Mouse (Mus musculus) CH12.LX (cell line): ENCODE results near the gene Ap4s1. TPM values are rescaled to one million over a fixed set of nuclear protein-coding genes. Genes with fewer than 3 reads are reported as not detected.

Experiments
- DNase-seq: peaks from one replicate; pipeline ENCODE4 v3.0.0-alpha.2; 2013; ENCODE audit errors: extremely low read depth
- H3K27ac ChIP-seq: 2 replicates; pipeline ENCODE4 v1.5.1; 2012; ENCODE audit warnings: low read depth, mild to moderate bottlenecking, control low read depth, moderate library complexity; ENCODE audit not compliant: insufficient read depth
- H3K27me3 ChIP-seq: replicated peaks from 2 replicates; pipeline ENCODE3; 2012; ENCODE audit warnings: inconsistent platforms
- H3K36me3 ChIP-seq, 2 experiments: replicated peaks in 1 of 2; 2 replicates each; pipeline versions ENCODE3 to v1.6.1; 2012; ENCODE audit warnings: inconsistent platforms in 1 of 2, low read length in 1 of 2, mild to moderate bottlenecking in 1 of 2, mixed read lengths in 1 of 2, moderate library complexity in 1 of 2; ENCODE audit not compliant: control insufficient read depth in 1 of 2, insufficient read depth in 1 of 2
- H3K4me1 ChIP-seq, 2 experiments: 2 replicates each; pipeline ENCODE4 v1.6.1; 2012; ENCODE audit warnings: inconsistent platforms in 1 of 2, moderate library complexity in 1 of 2; ENCODE audit not compliant: insufficient read depth in 2 of 2, control insufficient read depth in 1 of 2
- H3K4me2 ChIP-seq: 2 replicates; pipeline ENCODE4 v1.6.1; 2012; ENCODE audit warnings: low read depth, mild to moderate bottlenecking, control low read depth; ENCODE audit not compliant: poor library complexity, insufficient read depth, severe bottlenecking
- H3K4me3 ChIP-seq, 3 experiments: fragments of 150-350 bp in 1 of 3; sonication (generic) in 1 of 3; replicated peaks in 1 of 3; 2 replicates each; pipeline versions ENCODE3 to v1.5.1; 2011 to 2012; ENCODE audit warnings: low read depth in 2 of 3, low read length in 2 of 3, mild to moderate bottlenecking in 2 of 3, moderate library complexity in 2 of 3, control low read depth in 1 of 3, improper control_type of control experiment in 1 of 3, inconsistent platforms in 1 of 3, mixed read lengths in 1 of 3; ENCODE audit not compliant: poor library complexity in 1 of 3
- H3K79me2 ChIP-seq: replicated peaks from 2 replicates; pipeline ENCODE4 v1.6.1; 2012; ENCODE audit warnings: mild to moderate bottlenecking, moderate library complexity; ENCODE audit not compliant: control insufficient read depth, poor library complexity, insufficient read depth, severe bottlenecking; ENCODE audit errors: extremely low read depth
- H3K9ac ChIP-seq: 2 replicates; pipeline ENCODE4 v1.6.1; 2012; ENCODE audit warnings: low read depth, mild to moderate bottlenecking, control low read depth, moderate library complexity; ENCODE audit not compliant: insufficient read depth
- H3K9me3 ChIP-seq: replicated peaks from 2 replicates; pipeline ENCODE3; 2012; ENCODE audit warnings: low read length, inconsistent platforms, mixed read lengths
- BHLHE40 ChIP-seq: IDR thresholded peaks from 2 replicates; pipeline ENCODE4 v1.6.1; 2011; ENCODE audit warnings: mild to moderate bottlenecking, low read depth, low read length, improper control_type of control experiment
- CTCF ChIP-seq, 2 experiments: IDR thresholded peaks in 1 of 2; conservative IDR thresholded peaks in 1 of 2; 2 replicates each; pipeline ENCODE4 v1.5.1; 2011 to 2012; ENCODE audit warnings: low read depth in 2 of 2, low read length in 2 of 2, improper control_type of control experiment in 1 of 2, inconsistent platforms in 1 of 2, mild to moderate bottlenecking in 1 of 2, moderate library complexity in 1 of 2
- E2F4 ChIP-seq: IDR thresholded peaks from 2 replicates; pipeline ENCODE4 v1.6.1; 2011; ENCODE audit warnings: low read depth, low read length, improper control_type of control experiment; ENCODE audit not compliant: insufficient replicate concordance
- ELF1 ChIP-seq: IDR thresholded peaks from 2 replicates; pipeline ENCODE4 v1.6.1; 2014; ENCODE audit warnings: low read depth, mild to moderate bottlenecking, inconsistent platforms, low read length, improper control_type of control experiment
- EP300 ChIP-seq: IDR thresholded peaks from 2 replicates; pipeline ENCODE4 v1.6.1; 2011; ENCODE audit warnings: low read length, improper control_type of control experiment
- ETS1 ChIP-seq: conservative IDR thresholded peaks from 2 replicates; pipeline ENCODE4 v1.6.1; 2012; ENCODE audit warnings: low read depth, mild to moderate bottlenecking, inconsistent platforms, low read length, improper control_type of control experiment, moderate library complexity
- IRF4 ChIP-seq: IDR thresholded peaks from 2 replicates; pipeline ENCODE4 v1.6.1; 2014; ENCODE audit warnings: low read depth, mild to moderate bottlenecking, inconsistent platforms, low read length, improper control_type of control experiment
- JUN ChIP-seq: IDR thresholded peaks from 2 replicates; pipeline ENCODE4 v1.6.1; 2011; ENCODE audit warnings: low read depth, mild to moderate bottlenecking, low read length, improper control_type of control experiment, moderate library complexity; ENCODE audit not compliant: insufficient read depth
- JUND ChIP-seq: conservative IDR thresholded peaks from 2 replicates; pipeline ENCODE4 v1.6.1; 2011; ENCODE audit warnings: low read depth, low read length, improper control_type of control experiment
- KAT2A ChIP-seq: IDR thresholded peaks from 2 replicates; pipeline ENCODE4 v1.6.1; 2012; ENCODE audit warnings: low read length, improper control_type of control experiment, inconsistent platforms; ENCODE audit not compliant: insufficient replicate concordance
- MAFK ChIP-seq: IDR thresholded peaks from 2 replicates; pipeline ENCODE4 v1.6.1; 2011; ENCODE audit warnings: low read length, improper control_type of control experiment; ENCODE audit not compliant: insufficient replicate concordance
- MAX ChIP-seq: IDR thresholded peaks from 2 replicates; pipeline ENCODE4 v1.6.1; 2011; ENCODE audit warnings: low read length, improper control_type of control experiment
- MAZ ChIP-seq: IDR thresholded peaks from 2 replicates; pipeline ENCODE4 v1.6.1; 2012; ENCODE audit warnings: low read depth, mild to moderate bottlenecking, inconsistent platforms, low read length, improper control_type of control experiment, moderate library complexity
- MEF2A ChIP-seq: IDR thresholded peaks from 2 replicates; pipeline ENCODE4 v1.6.1; 2014; ENCODE audit warnings: low read depth, mild to moderate bottlenecking, inconsistent platforms, low read length, improper control_type of control experiment, borderline replicate concordance
- MXI1 ChIP-seq: IDR thresholded peaks from 2 replicates; pipeline ENCODE4 v1.6.1; 2011; ENCODE audit warnings: mild to moderate bottlenecking, low read depth, low read length, improper control_type of control experiment
- NELFE ChIP-seq: IDR thresholded peaks from 2 replicates; pipeline ENCODE4 v1.6.1; 2011; ENCODE audit warnings: low read depth, low read length, improper control_type of control experiment
- NRF1 ChIP-seq: IDR thresholded peaks from 2 replicates; pipeline ENCODE4 v1.6.1; 2014; ENCODE audit warnings: low read depth, mild to moderate bottlenecking, inconsistent platforms, low read length, improper control_type of control experiment, moderate library complexity
- PAX5 ChIP-seq: IDR thresholded peaks from 2 replicates; pipeline ENCODE4 v1.6.1; 2012; ENCODE audit warnings: low read length, inconsistent platforms, mixed read lengths
- POLR2A ChIP-seq: IDR thresholded peaks from 2 replicates; pipeline ENCODE4 v1.6.1; 2011; ENCODE audit warnings: low read depth, mild to moderate bottlenecking, improper control_type of control experiment, low read length
- POLR2AphosphoS2 ChIP-seq: IDR thresholded peaks from 2 replicates; pipeline ENCODE4 v1.6.1; 2011; ENCODE audit warnings: low read depth, low read length, improper control_type of control experiment
- RAD21 ChIP-seq: IDR thresholded peaks from 2 replicates; pipeline ENCODE4 v1.6.1; 2011; ENCODE audit warnings: low read depth, mild to moderate bottlenecking, low read length, improper control_type of control experiment, moderate library complexity
- RCOR1 ChIP-seq: conservative IDR thresholded peaks from 2 replicates; pipeline ENCODE4 v1.6.1; 2012; ENCODE audit warnings: low read depth, mild to moderate bottlenecking, inconsistent platforms, low read length, improper control_type of control experiment
- SIN3A ChIP-seq: IDR thresholded peaks from 2 replicates; pipeline ENCODE4 v1.6.1; 2012; ENCODE audit warnings: low read length, improper control_type of control experiment, inconsistent platforms
- SMC3 ChIP-seq: IDR thresholded peaks from 2 replicates; pipeline ENCODE4 v1.6.1; 2011; ENCODE audit warnings: low read depth, low read length, improper control_type of control experiment
- UBTF ChIP-seq: IDR thresholded peaks from 2 replicates; pipeline ENCODE4 v1.6.1; 2012; ENCODE audit warnings: low read depth, mild to moderate bottlenecking, inconsistent platforms, low read length, improper control_type of control experiment, moderate library complexity
- USF1 ChIP-seq: IDR thresholded peaks from 2 replicates; pipeline ENCODE4 v1.6.1; 2014; ENCODE audit warnings: low read depth, mild to moderate bottlenecking, inconsistent platforms, low read length, improper control_type of control experiment
- USF2 ChIP-seq: conservative IDR thresholded peaks from 2 replicates; pipeline ENCODE4 v1.6.1; 2011; ENCODE audit warnings: low read depth, low read length, improper control_type of control experiment
- ZC3H11A ChIP-seq: IDR thresholded peaks from 2 replicates; pipeline ENCODE4 v1.6.1; 2012; ENCODE audit warnings: low read depth, mild to moderate bottlenecking, inconsistent platforms, low read length, improper control_type of control experiment
- ZKSCAN1 ChIP-seq: IDR thresholded peaks from 2 replicates; pipeline ENCODE4 v1.6.1; 2012; ENCODE audit warnings: low read depth, inconsistent platforms, low read length, improper control_type of control experiment, borderline replicate concordance
- dilution Hi-C: fragments of 300-500 bp; cut with MboI; formaldehyde crosslinking; loops from 2 replicates; pipeline ENCODE4 v1.14.3; 2020; ENCODE audit warnings: low sequenced_read_pairs; ENCODE audit not compliant: extremely low pct_unique_long_range_greater_than_20kb, extremely low pct_ligation_motif_present
- in situ Hi-C: fragments of 300-500 bp; cut with MboI; formaldehyde crosslinking; loops from 3 replicates; pipeline ENCODE4 v1.14.3; 2019; ENCODE audit warnings: low sequenced_read_pairs, low pct_ligation_motif_present, low pct_unique_long_range_greater_than_20kb, mixed read lengths
- polyA plus RNA-seq: library from polyadenylated mRNA; unstranded; fragments of >175 nt; gene quantifications from 2 replicates; pipeline ENCODE4 v1.2.1, GENCODE M21; 2012; ENCODE audit warnings: low read depth; ENCODE audit not compliant: insufficient read length
- total RNA-seq, 2 experiments: library from RNA; depleted of rRNA; stranded (reverse); fragments of 300-350 nt in 1 of 2; fragments of >200 nt in 1 of 2; gene quantifications; 2 replicates each; pipeline ENCODE4 v1.2.3; 2012 to 2014

The Ap4s1 gene
- total and polyA plus RNA-seq, 3 experiments = 11.0 to 32.4 (median 20.5) TPM

GRCm38 (mm10) chr12:51696157-51696556, 5.3 kb downstream of the Ap4s1 start:
- no peak overlapping the region for H3K27ac ChIP-seq
- no peaks in the 10 kb centered on the region for H3K9me3 ChIP-seq
- DNase-seq = no peak
- no peak overlapping the region for H3K4me2 ChIP-seq
- no peak overlapping the region for H3K4me3 ChIP-seq
- H3K36me3 ChIP-seq = no peaks in the 10 kb centered on the region
- H3K79me2 ChIP-seq = 0 out of 2 replicates have a peak, but pooled peaks cover 2% of the 10 kb centered on the region
- in situ Hi-C loops (no loop called here), dilution Hi-C loops (no loop called here)
- no peaks in the 10 kb centered on the region for H3K27me3 ChIP-seq
- no peak overlapping the region for H3K9ac ChIP-seq
- no peak for TF ChIP-seq SIN3A
- TF ChIP-seq BHLHE40 = no peak
- TF ChIP-seq ZKSCAN1 = no peak
- no peak for TF ChIP-seq IRF4
- no peak for TF ChIP-seq RCOR1
- no peak for TF ChIP-seq EP300
- no peak for TF ChIP-seq MAFK
- TF ChIP-seq NELFE = no peak
- no peak for TF ChIP-seq MEF2A
- TF ChIP-seq E2F4 = no peak
- no peak for TF ChIP-seq USF1
- no peak for TF ChIP-seq POLR2A
- no peak for TF ChIP-seq JUND
- no peak for TF ChIP-seq CTCF (conservative IDR thresholded peaks at IDR 0.05 in 1 of 2, IDR thresholded peaks at IDR 0.05 in 1 of 2; ENCODE audit: low read depth in 2 of 2, low read length in 2 of 2)
- no peak for TF ChIP-seq ZC3H11A
- no peak for TF ChIP-seq SMC3
- TF ChIP-seq ELF1 = no peak
- TF ChIP-seq RAD21 = no peak
- TF ChIP-seq ETS1 = no peak
- TF ChIP-seq MAZ = no peak
- peaks cover 0 to 14% of the 10 kb centered on the region in 2 experiments; a peak in 2 of 4 replicates for H3K4me1 ChIP-seq

- H3K27ac ChIP-seq = no peak overlapping the region
- peaks cover 2 to 13% of the 10 kb centered on the region in 2 experiments; a peak in 2 of 4 replicates for H3K4me1 ChIP-seq
These were observed 9.0 kb downstream of the Ap4s1 start for GRCm38 (mm10) chr12:51699623-51700393.

More at GRCm38 (mm10) chr12:51699623-51700393, 9.0 kb downstream of the Ap4s1 start:
- dilution Hi-C loops (no loop called here), in situ Hi-C loops (no loop called here)
- Histone ChIP-seq H3K27me3 (no peaks in the 10 kb centered on the region), H3K9me3 (peaks cover 4% of the 10 kb centered on the region), H3K9ac (no peak overlapping the region), H3K4me3 (no peak overlapping the region), H3K36me3 (no peaks in the 10 kb centered on the region), H3K4me2 (no peak overlapping the region), H3K79me2 (no peaks in the 10 kb centered on the region)
- no peak for TF ChIP-seq USF2
- no peak for TF ChIP-seq MEF2A
- no peak for TF ChIP-seq MAX
- no peak for TF ChIP-seq MXI1
- no peak for TF ChIP-seq ETS1
- no peak for TF ChIP-seq KAT2A
- no peak for TF ChIP-seq JUN
- no peak for TF ChIP-seq UBTF
- no peak for TF ChIP-seq POLR2AphosphoS2
- no peak for TF ChIP-seq ZC3H11A
- no peak for TF ChIP-seq NRF1
- TF ChIP-seq PAX5 = no peak
- DNase-seq = no peak
